Mouse (Mus musculus) liver, adult (tissue): ENCODE results near the gene Lama5.

Source experiments
- GATA4 ChIP-seq: IDR thresholded peaks from 2 replicates; pipeline ENCODE4 v1.6.1; 2014; ENCODE audit warnings: mild to moderate bottlenecking, low read length; ENCODE audit not compliant: insufficient replicate concordance

The Lama5 gene

GRCm38 (mm10) chr2:180198782-180199181 lies 26.9 kb downstream of the Lama5 start:
- no peak for TF ChIP-seq GATA4

GRCm38 (mm10) chr2:180197323-180198037 lies 28.2 kb downstream of the Lama5 start:
- TF ChIP-seq GATA4: no peak

GRCm38 (mm10) chr2:180196610-180197322 lies 28.9 kb downstream of the Lama5 start:
- no peak for TF ChIP-seq GATA4

- TF ChIP-seq GATA4: no peak
Measured at GRCm38 (mm10) chr2:180187362-180187761, 38.3 kb downstream of the Lama5 start.

GRCm38 (mm10) chr2:180185686-180186085 lies 40.0 kb downstream of the Lama5 start:
- no peak for TF ChIP-seq GATA4

GRCm38 (mm10) chr2:180184752-180185109 lies 40.9 kb downstream of the Lama5 start:
- TF ChIP-seq GATA4: no peak

GRCm38 (mm10) chr2:180184011-180184751 lies 41.5 kb downstream of the Lama5 start:
- no peak for TF ChIP-seq GATA4

- TF ChIP-seq GATA4: no peak
Measured at GRCm38 (mm10) chr2:180181542-180181941, 44.1 kb downstream of the Lama5 start.

- TF ChIP-seq GATA4: no peak
Measured at GRCm38 (mm10) chr2:180175725-180176124, 49.9 kb downstream of the Lama5 start.

- no peak for TF ChIP-seq GATA4
Measured at GRCm38 (mm10) chr2:180174121-180174520, 51.5 kb downstream of the Lama5 start.

GRCm38 (mm10) chr2:180173163-180173562 lies 52.5 kb downstream of the Lama5 start:
- TF ChIP-seq GATA4: no peak

GRCm38 (mm10) chr2:180172152-180172551 lies 53.5 kb downstream of the Lama5 start:
- TF ChIP-seq GATA4: no peak

GRCm38 (mm10) chr2:180171522-180172070 lies 54.1 kb downstream of the Lama5 start:
- no peak for TF ChIP-seq GATA4

GRCm38 (mm10) chr2:180170806-180171521 lies 54.7 kb downstream of the Lama5 start, which contains the start of gene Adrm1:
Gene Adrm1 (plus strand): TSS chr2:180171485.
- TF ChIP-seq GATA4: peak; percentile 75; the same call in 1 of the 2 replicates
